Mouse (Mus musculus): ENCODE measurements around the gene Ooep. TPM values are rescaled to one million over a fixed set of nuclear protein-coding genes. Genes with fewer than 3 reads are reported as not detected.

Ooep gene
- polyA plus RNA-seq (2012; rRNA removed) = 4.0 and 4.2 TPM in 2 replicates

DNA sequence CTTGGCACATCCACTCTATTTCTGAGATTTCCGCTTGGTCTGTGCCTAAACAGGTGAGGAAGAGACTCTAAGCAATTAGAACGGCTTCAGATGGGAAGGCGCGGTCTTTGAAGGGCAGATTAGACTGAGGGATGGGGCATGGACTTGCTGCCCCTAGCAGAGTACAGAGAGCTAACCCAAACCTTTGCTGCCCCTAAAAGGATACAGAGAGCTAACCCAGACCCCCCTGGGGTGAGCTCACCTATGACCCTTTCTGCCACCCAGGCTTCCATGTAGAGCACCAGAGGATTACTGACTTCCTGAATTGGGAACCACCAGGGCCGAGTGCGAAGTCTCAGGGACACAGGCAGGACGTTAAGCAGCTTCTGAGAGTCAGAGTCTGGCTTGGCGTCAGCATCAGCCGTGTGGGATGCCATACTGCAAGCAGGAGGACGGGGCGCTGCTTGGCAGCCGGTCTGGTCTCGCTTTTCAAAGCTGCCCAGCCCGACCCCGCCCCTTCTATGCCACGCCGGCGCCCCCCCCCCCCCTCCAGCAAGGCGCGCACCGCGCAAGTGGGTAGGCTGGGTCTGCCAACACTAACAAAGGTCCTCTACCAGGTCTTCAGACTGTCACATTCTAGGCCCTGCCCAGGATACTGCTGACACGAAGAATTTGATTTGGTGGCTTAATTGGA lies at the start of gene Ooep:
Gene Ooep (minus strand): TSS at position 613 of the 673 bp plus-strand sequence.

GRCm38 (mm10) chr9:78395630-78396351 lies 17.3 kb upstream of the Ooep start, which contains the start of gene Ddx43:
Gene Ddx43 (plus strand): TSS chr9:78395777.

GRCm38 (mm10) chr9:78367959-78368358 lies 10.6 kb downstream of the Ooep start, which contains the start of gene Dppa5a:
Gene Dppa5a (minus strand): TSS chr9:78368177.

GRCm38 (mm10) chr9:78355611-78356010 lies 22.9 kb downstream of the Ooep start, which contains the start of gene Gsta2:
Gene Gsta2 (minus strand): TSS chr9:78355788.

DNA sequence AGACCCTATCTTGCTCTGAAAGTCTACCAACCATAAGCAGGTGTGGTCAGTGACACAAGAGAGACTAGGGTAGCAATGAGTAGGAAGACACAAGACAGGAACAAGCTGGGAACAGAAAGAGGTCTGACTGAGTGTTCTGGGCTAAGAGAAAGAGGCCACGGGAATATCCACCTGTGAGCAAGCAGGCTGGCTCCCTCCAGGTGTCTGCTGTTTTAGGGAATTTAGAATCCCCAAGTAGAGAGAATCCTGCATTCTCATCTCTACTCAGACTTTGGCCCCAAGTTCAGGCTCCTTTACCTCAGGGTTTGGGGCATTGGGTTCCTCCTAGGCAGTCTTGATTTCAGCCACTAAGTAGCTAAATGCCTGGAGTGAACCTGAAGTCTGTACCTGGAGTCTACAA lies 51.2 kb downstream of the Ooep start, which contains the start of gene Omt2b:
Gene Omt2b (plus strand): TSS at position 301 of the 400 bp plus-strand sequence.

Other genes with a start within 250 kb of the Ooep start
- gene Gsta4, start 196.0 kb downstream of the Ooep start, polyA plus RNA-seq (2012; rRNA removed) = 19.0 and 26.6 TPM in 2 replicates
- 0.15 TPM in 1 of 2 replicates, not detected in the other for gene Gsta1, start 148.1 kb downstream of the Ooep start, polyA plus RNA-seq (2012; rRNA removed)
- not detected in 2 replicates for gene Gm3776, start 121.6 kb downstream of the Ooep start, polyA plus RNA-seq (2012; rRNA removed)
- not detected in 2 replicates for gene Gm10639, start 88.8 kb downstream of the Ooep start, polyA plus RNA-seq (2012; rRNA removed)
- gene Omt2a, start 63.9 kb downstream of the Ooep start, polyA plus RNA-seq (2012; rRNA removed) = not detected in 2 replicates
- gene Omt2b, start 51.1 kb downstream of the Ooep start, polyA plus RNA-seq (2012; rRNA removed) = not detected in 2 replicates
- gene Gsta2, start 22.9 kb downstream of the Ooep start, polyA plus RNA-seq (2012; rRNA removed) = 0.45 TPM in 1 of 2 replicates, not detected in the other
- 2.7 and 3.9 TPM in 2 replicates for gene Dppa5a, start 10.5 kb downstream of the Ooep start, polyA plus RNA-seq (2012; rRNA removed)
- 0.45 and 0.70 TPM in 2 replicates for gene Ddx43, start 17.1 kb upstream of the Ooep start, polyA plus RNA-seq (2012; rRNA removed)
- gene Cgas, start 64.5 kb upstream of the Ooep start, polyA plus RNA-seq (2012; rRNA removed) = 1.0 and 1.4 TPM in 2 replicates
- 22.5 and 24.9 TPM in 2 replicates for gene Mto1, start 69.5 kb upstream of the Ooep start, polyA plus RNA-seq (2012; rRNA removed)
- 0.36 and 0.55 TPM in 2 replicates for gene Gm17324, start 70.1 kb upstream of the Ooep start, polyA plus RNA-seq (2012; rRNA removed)
- 7,481 and 7,611 TPM in 2 replicates for gene Eef1a1, start 110.4 kb upstream of the Ooep start, polyA plus RNA-seq (2012; rRNA removed)
- 8.4 and 10.0 TPM in 2 replicates for gene Slc17a5, start 209.3 kb upstream of the Ooep start, polyA plus RNA-seq (2012; rRNA removed)
- gene Cd109, start 236.8 kb upstream of the Ooep start, polyA plus RNA-seq (2012; rRNA removed) = 2.1 and 3.0 TPM in 2 replicates